Mouse (Mus musculus): ENCODE results near the gene Polr2c. TPM values are rescaled to one million over a fixed set of nuclear protein-coding genes. Genes with fewer than 3 reads are reported as not detected.

Polr2c gene
- total and polyA plus RNA-seq, 2 experiments from 2014 or later = 112 to 121 TPM

- H3K9ac ChIP-seq (replicated peaks; ENCODE audit: low read depth, low read length) = peak overlapping the region; percentile 83
- peaks cover 28% of the 10 kb centered on the region for H3K4me1 ChIP-seq (ENCODE audit: control insufficient read depth, insufficient read depth)
- peak overlapping the region; percentile 89 for H3K4me2 ChIP-seq (ENCODE audit: low read depth, low read length)
- H3K4me3 ChIP-seq (ENCODE audit: low read depth, low read length) = peak overlapping the region; percentile 83
- H3K27me3 ChIP-seq (ENCODE audit: control insufficient read depth, insufficient read depth, low read length) = no peaks in the 10 kb centered on the region
- TF ChIP-seq EP300 (IDR thresholded peaks at IDR 0.05; ENCODE audit: low read depth) (no peak), CTCF (IDR thresholded peaks at IDR 0.05; ENCODE audit: low read depth) (no peak)
- H3K9me3 ChIP-seq (replicated peaks; ENCODE audit: control insufficient read depth, low read length) = no peaks in the 10 kb centered on the region
- no peak for ATAC-seq (ENCODE audit: insufficient read depth, low read depth)
- peaks cover 13% of the 10 kb centered on the region for H3K36me3 ChIP-seq (replicated peaks; ENCODE audit: control insufficient read depth, insufficient read depth, low read length)
- DNase-seq (ENCODE audit: low spot score) = no peak
- 48% methylated on average over 9 of the region's 9 CpGs for WGBS
- H3K27ac ChIP-seq (ENCODE audit: low read depth) = peak overlapping the region; percentile 69; the same call in 1 of the 2 replicates
Measured at GRCm38 (mm10) chr8:94916311-94916959, 59.2 kb downstream of the Polr2c start.

DNA sequence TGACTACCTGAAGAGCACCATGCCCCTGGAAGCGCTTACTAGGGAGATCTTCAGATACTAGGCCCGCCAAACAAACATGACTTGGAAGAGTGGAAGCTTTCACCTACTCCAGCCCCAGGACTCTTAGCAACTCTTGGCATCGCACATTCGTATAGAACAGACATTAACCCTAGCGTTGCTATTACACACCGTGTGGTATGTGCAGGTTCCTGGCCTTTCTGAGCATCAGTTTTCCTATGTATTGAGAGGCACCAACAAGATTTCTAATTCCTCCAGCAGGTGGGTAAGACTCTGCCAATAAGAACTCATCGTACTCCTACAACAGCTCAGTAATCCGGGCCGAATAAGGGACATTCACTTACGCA is 59.7 kb downstream of the Polr2c start:
- H3K9ac ChIP-seq (replicated peaks; ENCODE audit: low read depth, low read length) = peak overlapping the region; percentile 83
- no peaks in the 10 kb centered on the region for H3K9me3 ChIP-seq (replicated peaks; ENCODE audit: control insufficient read depth, low read length)
- H3K4me2 ChIP-seq (ENCODE audit: low read depth, low read length) = peak overlapping the region; percentile 89
- ATAC-seq (ENCODE audit: insufficient read depth, low read depth) (no peak), DNase-seq (ENCODE audit: low spot score) (no peak)
- H3K4me3 ChIP-seq (ENCODE audit: low read depth, low read length) = peak overlapping the region; percentile 83
- peak overlapping the region; percentile 69 for H3K27ac ChIP-seq (ENCODE audit: low read depth)
- TF ChIP-seq EP300 (IDR thresholded peaks at IDR 0.05; ENCODE audit: low read depth) = no peak
- 5% methylated on average over 10 of the region's 10 CpGs for WGBS
- H3K4me1 ChIP-seq (ENCODE audit: control insufficient read depth, insufficient read depth) = peaks cover 32% of the 10 kb centered on the region
- peaks cover 13% of the 10 kb centered on the region for H3K36me3 ChIP-seq (replicated peaks; ENCODE audit: control insufficient read depth, insufficient read depth, low read length)
- H3K27me3 ChIP-seq (ENCODE audit: control insufficient read depth, insufficient read depth, low read length) = no peaks in the 10 kb centered on the region

GRCm38 (mm10) chr8:94917352-94917751 is 60.1 kb downstream of the Polr2c start:
- TF ChIP-seq CTCF (IDR thresholded peaks at IDR 0.05; ENCODE audit: low read depth) (peak; percentile 73), EP300 (IDR thresholded peaks at IDR 0.05; ENCODE audit: low read depth) (no peak)
- Histone ChIP-seq H3K4me2 (ENCODE audit: low read depth, low read length) (peak overlapping the region; percentile 89), H3K36me3 (replicated peaks; ENCODE audit: control insufficient read depth, insufficient read depth, low read length) (peaks cover 11% of the 10 kb centered on the region), H3K27me3 (ENCODE audit: control insufficient read depth, insufficient read depth, low read length) (no peaks in the 10 kb centered on the region), H3K9ac (replicated peaks; ENCODE audit: low read depth, low read length) (peak overlapping the region; percentile 83), H3K27ac (ENCODE audit: low read depth) (peak overlapping the region; percentile 86), H3K4me1 (ENCODE audit: control insufficient read depth, insufficient read depth) (peaks cover 36% of the 10 kb centered on the region), H3K4me3 (ENCODE audit: low read depth, low read length) (peak overlapping the region; percentile 83), H3K9me3 (replicated peaks; ENCODE audit: control insufficient read depth, low read length) (no peaks in the 10 kb centered on the region)
- DNase-seq (ENCODE audit: low spot score) (peak; percentile 95), ATAC-seq (ENCODE audit: insufficient read depth, low read depth) (peak; percentile 97)
- WGBS = under 1% methylated on average over 25 of the region's 27 CpGs

GRCm38 (mm10) chr8:94917851-94918495 is 60.7 kb downstream of the Polr2c start, which contains the start of gene Ccdc102a:
Gene Ccdc102a (minus strand): TSS chr8:94918098.
- Histone ChIP-seq H3K4me1 (ENCODE audit: control insufficient read depth, insufficient read depth) (peaks cover 40% of the 10 kb centered on the region), H3K9me3 (replicated peaks; ENCODE audit: control insufficient read depth, low read length) (no peaks in the 10 kb centered on the region), H3K9ac (replicated peaks; ENCODE audit: low read depth, low read length) (peak within 1 kb of the TSS; percentile 83), H3K27me3 (ENCODE audit: control insufficient read depth, insufficient read depth, low read length) (no peaks in the 10 kb centered on the region), H3K36me3 (replicated peaks; ENCODE audit: control insufficient read depth, insufficient read depth, low read length) (peaks cover 5% of the 10 kb centered on the region), H3K4me2 (ENCODE audit: low read depth, low read length) (peak within 1 kb of the TSS; percentile 89), H3K27ac (ENCODE audit: low read depth) (peak within 1 kb of the TSS; percentile 86), H3K4me3 (ENCODE audit: low read depth, low read length) (peak within 1 kb of the TSS; percentile 83)
- DNase-seq (ENCODE audit: low spot score) (no peak), ATAC-seq (ENCODE audit: insufficient read depth, low read depth) (peak; percentile 62)
- TF ChIP-seq EP300 (IDR thresholded peaks at IDR 0.05; ENCODE audit: low read depth) = no peak
- TF ChIP-seq CTCF (IDR thresholded peaks at IDR 0.05; ENCODE audit: low read depth) = no peak
- WGBS = 2% methylated on average over 47 of the region's 51 CpGs

- Histone ChIP-seq H3K4me2 (ENCODE audit: low read depth, low read length) (no peak overlapping the region), H3K27me3 (ENCODE audit: control insufficient read depth, insufficient read depth, low read length) (no peaks in the 10 kb centered on the region), H3K36me3 (replicated peaks; ENCODE audit: control insufficient read depth, insufficient read depth, low read length) (no peaks in the 10 kb centered on the region), H3K9me3 (replicated peaks; ENCODE audit: control insufficient read depth, low read length) (no peaks in the 10 kb centered on the region), H3K9ac (replicated peaks; ENCODE audit: low read depth, low read length) (no peak overlapping the region), H3K27ac (ENCODE audit: low read depth) (no peak overlapping the region), H3K4me3 (ENCODE audit: low read depth, low read length) (no peak overlapping the region), H3K4me1 (ENCODE audit: control insufficient read depth, insufficient read depth) (peaks cover 36% of the 10 kb centered on the region)
- no peak for TF ChIP-seq EP300 (IDR thresholded peaks at IDR 0.05; ENCODE audit: low read depth)
- no peak for TF ChIP-seq CTCF (IDR thresholded peaks at IDR 0.05; ENCODE audit: low read depth)
- ATAC-seq (ENCODE audit: insufficient read depth, low read depth) = no peak
- DNase-seq (ENCODE audit: low spot score) = no peak
Measured at GRCm38 (mm10) chr8:94919256-94919655, 62.0 kb downstream of the Polr2c start.
